Mouse (Mus musculus): ENCODE data around the gene Ksr1. TPM values are rescaled to one million over a fixed set of nuclear protein-coding genes. Genes with fewer than 3 reads are reported as not detected.
A peak's percentile ranks its signal among the peaks of the same experiment; 100 is the strongest.

Ksr1 gene
- polyA plus RNA-seq, 1 experiment from 2014 or later, result 3.7 TPM

DNA sequence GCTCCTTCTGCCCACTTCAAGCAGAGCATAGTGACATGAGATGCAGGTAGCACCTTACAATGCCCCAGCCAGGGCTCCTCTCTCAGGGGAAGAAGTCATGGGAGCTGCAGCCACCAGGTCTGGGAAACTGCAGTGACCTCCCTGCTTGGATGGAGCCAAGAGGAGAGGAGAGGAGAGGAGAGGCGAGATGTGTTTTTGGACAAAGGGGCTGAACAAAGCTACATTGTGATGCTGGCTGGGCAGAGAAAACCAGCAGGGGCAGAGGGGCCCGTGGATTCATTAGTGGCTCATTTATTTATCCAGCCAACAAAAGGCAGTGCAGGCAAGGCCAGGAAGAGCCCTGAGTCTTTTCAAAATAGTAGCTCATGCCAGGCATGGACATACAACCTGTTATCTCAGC lies 50.5 kb downstream of the Ksr1 start:
- Histone ChIP-seq H3K4me3 (no peak overlapping the region), H3K36me3 (no peaks in the 10 kb centered on the region), H3K4me1 (peaks cover 43% of the 10 kb centered on the region), H3K9me3 (no peaks in the 10 kb centered on the region), H3K27me3 (replicated peaks) (no peaks in the 10 kb centered on the region), H3K4me2 (replicated peaks) (no peak overlapping the region), H3K27ac (peak overlapping the region; percentile 38; the same call in 1 of the 2 replicates), H3K9ac (peak overlapping the region; percentile 26; the same call in 1 of the 2 replicates)
- WGBS, result 0% methylated on average over 2 of the region's 2 CpGs
- 0 out of 2 replicates have a peak, but pooled peaks have one; percentile 44 for ATAC-seq (ENCODE audit: low FRiP score, low read depth)

- no peak overlapping the region for H3K27ac ChIP-seq
- H3K4me3 ChIP-seq, result no peak overlapping the region
- no peak for ATAC-seq (ENCODE audit: low FRiP score, low read depth)
- 52% methylated on average over 5 of the region's 5 CpGs for WGBS
- no peaks in the 10 kb centered on the region for H3K9me3 ChIP-seq
- no peak overlapping the region for H3K9ac ChIP-seq
- H3K36me3 ChIP-seq, result no peaks in the 10 kb centered on the region
- H3K4me1 ChIP-seq, result peaks cover 47% of the 10 kb centered on the region
- no peaks in the 10 kb centered on the region for H3K27me3 ChIP-seq (replicated peaks)
- no peak overlapping the region for H3K4me2 ChIP-seq (replicated peaks)
Observed at GRCm38 (mm10) chr11:79094727-79095126, 51.5 kb downstream of the Ksr1 start.

DNA sequence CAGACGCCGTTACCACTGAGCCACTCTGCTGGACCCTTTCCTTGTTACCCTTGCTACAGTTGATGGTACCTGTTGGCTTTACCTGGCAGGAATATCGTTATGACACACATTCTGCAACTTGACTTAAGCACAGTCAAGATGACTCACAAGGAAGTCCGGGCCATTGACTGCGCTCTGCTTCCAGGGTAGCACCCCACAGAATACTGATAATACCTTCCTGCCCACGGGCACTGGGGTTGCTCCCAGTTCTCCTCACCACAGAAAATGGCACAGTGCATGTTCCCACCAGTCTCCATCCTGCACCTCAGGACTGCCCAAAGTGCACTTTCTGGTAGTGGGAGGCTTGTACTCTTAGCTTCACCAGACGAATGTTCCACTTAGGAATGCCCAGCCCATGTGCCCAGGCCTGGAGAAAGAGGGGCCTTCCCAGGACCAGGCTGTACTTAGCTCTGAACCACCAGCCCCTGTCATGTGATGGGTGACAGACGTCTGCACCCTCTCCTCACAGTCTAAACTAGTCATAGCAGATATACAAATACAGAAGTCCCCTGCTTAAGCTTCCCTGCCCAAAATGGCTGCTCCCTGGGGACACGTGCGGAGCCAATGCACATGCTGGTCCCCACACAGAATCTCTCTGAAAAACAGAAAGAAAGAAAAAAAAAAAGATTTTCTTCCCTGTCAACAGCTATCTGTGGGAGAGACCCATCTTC lies 52.1 kb downstream of the Ksr1 start:
- no peak for ATAC-seq (ENCODE audit: low FRiP score, low read depth)
- H3K4me1 ChIP-seq, result peaks cover 47% of the 10 kb centered on the region

DNA sequence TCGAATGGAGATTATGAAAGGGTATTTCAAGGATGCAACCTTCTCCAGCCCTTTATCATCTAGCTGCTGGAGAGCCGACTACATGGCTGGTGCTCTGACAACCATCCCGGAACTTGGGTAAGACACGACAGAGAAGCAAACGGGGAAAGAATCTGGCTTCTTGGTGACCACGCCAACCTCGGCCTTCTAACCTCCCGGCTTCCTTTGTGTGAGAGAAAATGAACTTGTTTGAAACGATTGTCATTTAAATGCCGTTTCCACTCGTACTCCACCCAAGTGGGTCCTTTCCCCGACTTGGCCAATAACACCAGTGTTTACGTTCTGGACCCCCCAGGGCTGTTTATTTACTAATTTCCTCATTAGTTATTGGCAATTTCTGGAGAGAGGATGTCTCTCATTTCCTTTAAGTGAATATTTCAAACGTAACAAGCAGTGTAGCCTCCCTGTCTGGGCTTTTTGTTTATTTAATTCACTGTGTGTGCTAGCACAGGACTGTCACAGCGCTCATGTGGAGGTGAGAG lies 52.8 kb downstream of the Ksr1 start:
- WGBS, result 54% methylated on average over 15 of the region's 15 CpGs
- peaks cover 42% of the 10 kb centered on the region for H3K4me1 ChIP-seq

More for the DNA sequence above, 52.1 kb downstream of the Ksr1 start:
- Histone ChIP-seq H3K36me3 (no peaks in the 10 kb centered on the region), H3K27me3 (replicated peaks) (no peaks in the 10 kb centered on the region), H3K9ac (no peak overlapping the region), H3K4me2 (replicated peaks) (no peak overlapping the region), H3K9me3 (no peaks in the 10 kb centered on the region), H3K27ac (no peak overlapping the region), H3K4me3 (no peak overlapping the region)
- WGBS, result 85% methylated on average over 10 of the region's 10 CpGs

DNA sequence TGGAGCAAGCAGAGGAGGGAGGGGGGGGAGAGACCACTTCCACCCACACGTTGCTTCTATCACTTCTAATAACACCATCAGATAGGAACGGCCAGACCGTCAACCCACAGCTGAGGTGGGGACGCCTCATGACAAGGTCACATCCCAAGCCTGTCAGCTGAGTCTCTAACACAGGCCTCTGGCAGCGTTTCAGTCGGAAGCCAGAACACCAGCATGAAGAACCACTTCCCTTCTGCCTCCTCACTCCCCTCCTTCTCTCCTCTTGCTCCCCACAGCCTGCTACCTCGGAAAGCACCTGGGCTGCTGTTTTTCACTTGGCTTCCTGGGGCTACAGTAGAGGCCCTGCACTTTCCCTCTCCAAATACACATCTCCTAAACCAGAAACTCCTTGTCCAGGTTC lies 53.4 kb downstream of the Ksr1 start:
- no peak overlapping the region for H3K4me3 ChIP-seq
- H3K9me3 ChIP-seq, result no peaks in the 10 kb centered on the region
- peaks cover 41% of the 10 kb centered on the region for H3K4me1 ChIP-seq
- H3K36me3 ChIP-seq, result no peaks in the 10 kb centered on the region
- 91% methylated on average over 7 of the region's 7 CpGs for WGBS
- H3K27ac ChIP-seq, result no peak overlapping the region
- H3K4me2 ChIP-seq (replicated peaks), result no peak overlapping the region
- H3K27me3 ChIP-seq (replicated peaks), result no peaks in the 10 kb centered on the region
- ATAC-seq (ENCODE audit: low FRiP score, low read depth), result no peak
- no peak overlapping the region for H3K9ac ChIP-seq

More for the DNA sequence above, 52.8 kb downstream of the Ksr1 start:
- Histone ChIP-seq H3K4me2 (replicated peaks) (no peak overlapping the region), H3K4me3 (no peak overlapping the region), H3K9me3 (no peaks in the 10 kb centered on the region), H3K36me3 (no peaks in the 10 kb centered on the region), H3K27ac (no peak overlapping the region), H3K9ac (no peak overlapping the region), H3K27me3 (replicated peaks) (no peaks in the 10 kb centered on the region)
- ATAC-seq (ENCODE audit: low FRiP score, low read depth), result no peak

DNA sequence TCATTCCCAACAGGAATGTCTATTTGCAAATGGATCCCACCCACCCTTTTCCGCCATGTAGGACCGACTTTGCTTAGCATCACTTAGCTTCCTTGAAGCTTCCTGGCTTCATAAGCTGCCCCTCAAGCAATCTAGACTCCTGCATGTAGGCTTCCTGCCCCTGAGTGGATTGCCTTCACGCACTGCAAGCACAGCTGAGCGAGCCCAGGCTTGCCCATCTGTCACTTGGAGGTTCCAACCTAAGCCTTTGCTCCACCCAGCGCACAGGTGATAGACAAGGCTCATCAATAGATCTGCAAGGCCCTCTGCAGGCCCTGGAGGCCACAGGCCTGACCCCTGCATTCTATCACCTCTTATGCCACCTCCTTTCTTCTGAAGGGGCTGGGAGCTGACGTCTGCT lies 54.0 kb downstream of the Ksr1 start:
- no peak for ATAC-seq (ENCODE audit: low FRiP score, low read depth)
- Histone ChIP-seq H3K9ac (no peak overlapping the region), H3K36me3 (no peaks in the 10 kb centered on the region), H3K4me3 (no peak overlapping the region), H3K27ac (no peak overlapping the region), H3K4me2 (replicated peaks) (no peak overlapping the region), H3K4me1 (peaks cover 41% of the 10 kb centered on the region), H3K9me3 (no peaks in the 10 kb centered on the region), H3K27me3 (replicated peaks) (no peaks in the 10 kb centered on the region)
- 89% methylated on average over 6 of the region's 6 CpGs for WGBS

DNA sequence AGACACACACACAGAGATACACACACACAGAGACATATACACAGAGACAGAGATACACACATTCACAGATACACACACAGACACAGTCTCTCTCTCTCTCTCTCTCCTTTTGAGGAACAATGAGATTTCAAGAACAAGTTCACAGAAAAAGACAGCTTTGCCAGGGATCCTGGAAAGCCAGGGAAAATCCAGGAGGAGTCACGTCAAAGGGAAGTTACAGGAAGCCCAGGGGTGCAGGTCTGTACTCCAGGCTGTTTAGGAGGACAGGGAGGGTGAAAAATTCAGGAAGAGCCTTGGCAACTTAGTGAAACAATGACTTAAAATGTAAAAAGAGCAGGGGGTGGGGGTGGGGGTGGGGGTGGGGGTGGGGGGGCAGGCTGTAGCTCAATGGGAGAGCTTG lies 56.5 kb downstream of the Ksr1 start:
- Histone ChIP-seq H3K9ac (no peak overlapping the region), H3K9me3 (no peaks in the 10 kb centered on the region), H3K27ac (no peak overlapping the region), H3K36me3 (no peaks in the 10 kb centered on the region), H3K4me1 (peaks cover 19% of the 10 kb centered on the region), H3K27me3 (replicated peaks) (no peaks in the 10 kb centered on the region), H3K4me3 (no peak overlapping the region), H3K4me2 (replicated peaks) (no peak overlapping the region)
- WGBS, result 59% methylated on average over 1 of the region's 1 CpGs
- no peak for ATAC-seq (ENCODE audit: low FRiP score, low read depth)

DNA sequence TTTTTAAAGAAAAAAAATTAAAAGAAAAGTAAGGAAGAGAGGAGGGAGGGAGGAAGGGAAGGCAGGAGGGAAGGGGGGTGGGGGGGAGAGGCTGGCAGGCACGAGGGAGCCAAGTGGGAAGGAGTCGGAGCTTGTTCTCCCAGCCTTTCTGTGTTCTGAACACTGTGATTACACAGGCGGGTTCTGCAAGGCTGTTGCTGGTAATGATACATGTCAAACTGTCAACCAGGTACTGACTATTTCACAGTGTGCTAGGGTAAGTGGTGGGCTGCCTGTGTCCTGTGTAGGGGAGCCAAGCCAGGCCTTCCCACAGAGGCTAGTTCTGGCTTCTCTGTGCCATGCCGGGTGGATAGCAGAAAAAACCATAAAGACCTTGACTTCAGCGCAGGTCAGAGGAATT lies 57.2 kb downstream of the Ksr1 start:
- Histone ChIP-seq H3K27me3 (replicated peaks) (no peaks in the 10 kb centered on the region), H3K4me1 (peaks cover 16% of the 10 kb centered on the region), H3K4me3 (no peak overlapping the region), H3K36me3 (no peaks in the 10 kb centered on the region), H3K9ac (no peak overlapping the region), H3K9me3 (no peaks in the 10 kb centered on the region), H3K4me2 (replicated peaks) (no peak overlapping the region), H3K27ac (no peak overlapping the region)
- no peak for ATAC-seq (ENCODE audit: low FRiP score, low read depth)
- 67% methylated on average over 5 of the region's 5 CpGs for WGBS

DNA sequence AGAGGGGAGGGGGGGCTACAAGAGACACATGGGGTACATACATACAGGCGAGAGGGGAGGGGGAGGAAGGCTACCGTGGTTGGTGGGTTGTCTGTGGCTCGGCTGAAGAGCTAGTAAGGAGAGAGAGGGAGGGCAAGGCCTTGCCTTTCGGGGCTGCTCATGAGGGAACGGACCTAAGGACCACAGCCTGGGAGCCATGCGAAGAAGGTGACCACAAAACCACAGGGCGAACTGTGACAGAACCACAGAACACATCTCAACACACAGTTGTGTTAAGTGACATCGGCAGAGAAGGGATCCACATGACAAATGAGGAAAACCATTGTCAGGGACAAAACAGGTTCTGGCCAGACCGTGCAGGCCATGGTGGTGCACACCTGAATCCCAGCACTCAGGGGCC lies 57.9 kb downstream of the Ksr1 start:
- Histone ChIP-seq H3K27ac (no peak overlapping the region), H3K4me3 (no peak overlapping the region), H3K9ac (no peak overlapping the region), H3K36me3 (no peaks in the 10 kb centered on the region), H3K27me3 (replicated peaks) (no peaks in the 10 kb centered on the region), H3K9me3 (no peaks in the 10 kb centered on the region), H3K4me1 (peaks cover 16% of the 10 kb centered on the region), H3K4me2 (replicated peaks) (no peak overlapping the region)
- WGBS, result 83% methylated on average over 9 of the region's 9 CpGs
- ATAC-seq (ENCODE audit: low FRiP score, low read depth), result no peak

DNA sequence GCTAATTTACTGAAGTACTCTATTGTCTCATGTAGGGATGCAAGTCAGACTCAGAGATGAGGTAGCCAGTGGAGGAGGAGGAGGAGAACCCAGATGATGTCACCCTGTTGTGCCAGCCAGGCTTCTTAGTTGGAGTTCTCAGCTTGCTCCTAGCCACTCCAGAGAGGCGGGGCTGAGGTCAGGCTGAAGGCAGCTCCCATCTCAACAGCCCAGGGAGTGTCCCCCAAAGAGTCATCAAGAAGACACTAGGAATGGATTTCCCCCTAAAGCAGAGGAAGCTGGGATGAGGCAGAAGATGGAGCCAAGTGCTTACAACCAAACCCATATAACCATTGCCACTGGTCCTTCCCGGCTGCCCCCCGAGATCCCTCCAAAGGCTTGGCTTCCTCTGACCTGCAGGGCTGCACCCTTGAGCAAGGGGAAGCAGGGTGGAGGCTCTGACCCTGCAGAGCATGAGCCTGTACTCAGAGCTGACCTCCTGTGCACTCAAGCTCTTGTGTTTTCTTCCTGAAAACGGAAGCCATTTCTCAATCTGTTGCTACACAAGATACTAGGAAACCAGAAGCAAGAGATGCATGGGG lies 58.4 kb downstream of the Ksr1 start:
- Histone ChIP-seq H3K9ac (no peak overlapping the region), H3K27ac (no peak overlapping the region), H3K9me3 (no peaks in the 10 kb centered on the region), H3K4me3 (no peak overlapping the region), H3K4me1 (peaks cover 11% of the 10 kb centered on the region), H3K4me2 (replicated peaks) (no peak overlapping the region), H3K27me3 (replicated peaks) (no peaks in the 10 kb centered on the region), H3K36me3 (no peaks in the 10 kb centered on the region)
- WGBS, result 85% methylated on average over 4 of the region's 4 CpGs
- ATAC-seq (ENCODE audit: low FRiP score, low read depth), result no peak

DNA sequence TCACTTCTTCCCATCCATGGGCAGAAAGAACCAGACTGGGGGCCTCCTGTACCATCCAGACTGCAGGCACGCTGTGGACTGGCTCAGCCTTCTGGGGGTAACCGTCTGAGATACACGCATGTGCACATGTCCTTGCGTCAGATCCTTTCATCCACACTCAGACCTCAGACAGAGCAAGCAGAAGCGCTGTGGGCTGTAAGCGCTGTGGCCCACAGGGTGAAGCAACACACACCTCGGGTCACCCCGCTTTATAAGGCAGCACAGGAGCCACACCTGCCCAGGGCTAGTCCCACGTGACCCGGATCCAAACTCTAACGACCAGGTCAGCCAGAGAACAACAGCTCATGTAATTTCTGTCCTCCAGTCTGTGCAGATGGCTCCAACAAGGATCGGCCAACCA lies 59.4 kb downstream of the Ksr1 start:
- Histone ChIP-seq H3K27me3 (replicated peaks) (no peaks in the 10 kb centered on the region), H3K4me3 (no peak overlapping the region), H3K27ac (no peak overlapping the region), H3K36me3 (no peaks in the 10 kb centered on the region), H3K4me2 (replicated peaks) (no peak overlapping the region), H3K9ac (no peak overlapping the region), H3K4me1 (peaks cover 11% of the 10 kb centered on the region; the same call in 1 of the 2 replicates), H3K9me3 (no peaks in the 10 kb centered on the region)
- WGBS, result 89% methylated on average over 12 of the region's 12 CpGs
- ATAC-seq (ENCODE audit: low FRiP score, low read depth), result no peak

GRCm38 (mm10) chr11:79085059-79085458 lies 61.1 kb downstream of the Ksr1 start:
- Histone ChIP-seq H3K27ac (no peak overlapping the region), H3K36me3 (no peaks in the 10 kb centered on the region), H3K4me1 (peaks cover 20% of the 10 kb centered on the region; the same call in 1 of the 2 replicates), H3K4me3 (no peak overlapping the region), H3K9ac (no peak overlapping the region), H3K27me3 (replicated peaks) (no peaks in the 10 kb centered on the region), H3K9me3 (no peaks in the 10 kb centered on the region), H3K4me2 (replicated peaks) (no peak overlapping the region)
- WGBS, result 80% methylated on average over 5 of the region's 5 CpGs
- no peak for ATAC-seq (ENCODE audit: low FRiP score, low read depth)
